Mouse (Mus musculus) midbrain, embryonic 16.5 days (tissue): ENCODE measurements at regions not wholly inside any gene's neighbourhood (a gene's known extent, or its start where the extent isn't known, plus 50 kb on each side); places are given as distances from the start of the nearest gene placed in this dataset.

ENCODE experiments used
- ATAC-seq: fragments of 200-750 bp; cut with Nextera tagmentation; 2 replicates; pipeline ENCODE4 v1.8.0; 2017; ENCODE audit warnings: moderate TSS enrichment
- H3K27ac ChIP-seq: fragments of 300-500 bp; sonication (generic); 2 replicates; pipeline ENCODE4 v1.5.1; 2014; ENCODE audit warnings: mild to moderate bottlenecking, low read length, mixed read lengths
- H3K27me3 ChIP-seq: fragments of 300-500 bp; sonication (generic); 2 replicates; pipeline ENCODE4 v1.6.1; 2014; ENCODE audit warnings: low read depth, low read length, mixed read lengths; ENCODE audit not compliant: control insufficient read depth, insufficient read depth
- H3K36me3 ChIP-seq: fragments of 300-500 bp; sonication (generic); 2 replicates; pipeline ENCODE4 v1.6.1; 2014; ENCODE audit warnings: mild to moderate bottlenecking, low read length, moderate library complexity, mixed read lengths; ENCODE audit not compliant: control insufficient read depth, insufficient read depth
- H3K4me1 ChIP-seq: fragments of 300-500 bp; sonication (generic); 2 replicates; pipeline ENCODE4 v1.6.1; 2014; ENCODE audit warnings: mild to moderate bottlenecking, low read length, mixed read lengths; ENCODE audit not compliant: control insufficient read depth, insufficient read depth
- H3K4me2 ChIP-seq: fragments of 300-500 bp; sonication (generic); 2 replicates; pipeline ENCODE4 v1.6.1; 2014; ENCODE audit warnings: mild to moderate bottlenecking, low read length, mixed read lengths
- H3K4me3 ChIP-seq: fragments of 300-500 bp; sonication (generic); 2 replicates; pipeline ENCODE4 v1.5.1; 2014; ENCODE audit warnings: low read depth, mild to moderate bottlenecking, low read length, moderate library complexity, mixed read lengths
- H3K9ac ChIP-seq: fragments of 300-500 bp; sonication (generic); 2 replicates; pipeline ENCODE4 v1.6.1; 2014; ENCODE audit warnings: low read depth, low read length, mixed read lengths
- H3K9me3 ChIP-seq: fragments of 300-500 bp; sonication (generic); replicated peaks from 2 replicates; pipeline ENCODE4 v1.6.1; 2014; ENCODE audit warnings: mild to moderate bottlenecking, low read length, mixed read lengths; ENCODE audit not compliant: control insufficient read depth, poor library complexity, severe bottlenecking
- WGBS: fragments of 180-500 bp; shearing (Covaris S2); extraction: QIAGEN DNeasy Blood & Tissue Kit; methylation state at CpG from one replicate; pipeline ENCODE4 v1.1.7; 2014; 5-methylcytosine and 5-hydroxymethylcytosine counted together

DNA sequence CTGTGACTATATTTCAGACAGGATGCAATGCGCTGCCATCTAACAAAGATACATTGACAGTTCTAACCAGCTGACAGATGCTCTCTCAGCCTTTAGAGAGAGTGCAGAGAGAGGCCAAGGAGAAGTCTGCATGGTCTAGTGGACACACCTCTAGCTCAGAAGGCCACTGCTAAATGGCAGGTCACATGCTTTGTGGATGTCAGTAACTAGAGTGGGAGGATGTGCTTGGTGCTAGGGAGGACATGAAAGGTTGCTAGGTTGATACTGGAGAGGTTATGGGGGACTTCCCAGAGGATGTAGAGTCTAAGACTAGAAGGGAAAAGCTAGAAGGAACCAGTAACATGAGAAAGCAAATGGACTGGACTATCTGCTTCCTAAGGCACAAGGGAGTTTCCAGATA lies 271.3 kb upstream of the Zwint start:
- no peak overlapping the region for H3K4me2 ChIP-seq
- H3K27me3 ChIP-seq = no peaks in the 10 kb centered on the region
- ATAC-seq = no peak
- no peak overlapping the region for H3K27ac ChIP-seq
- 88% methylated on average over 1 of the region's 1 CpGs for WGBS
- no peaks in the 10 kb centered on the region for H3K4me1 ChIP-seq
- H3K9me3 ChIP-seq = no peaks in the 10 kb centered on the region
- H3K9ac ChIP-seq = no peak overlapping the region
- no peak overlapping the region for H3K4me3 ChIP-seq
- H3K36me3 ChIP-seq = no peaks in the 10 kb centered on the region

DNA sequence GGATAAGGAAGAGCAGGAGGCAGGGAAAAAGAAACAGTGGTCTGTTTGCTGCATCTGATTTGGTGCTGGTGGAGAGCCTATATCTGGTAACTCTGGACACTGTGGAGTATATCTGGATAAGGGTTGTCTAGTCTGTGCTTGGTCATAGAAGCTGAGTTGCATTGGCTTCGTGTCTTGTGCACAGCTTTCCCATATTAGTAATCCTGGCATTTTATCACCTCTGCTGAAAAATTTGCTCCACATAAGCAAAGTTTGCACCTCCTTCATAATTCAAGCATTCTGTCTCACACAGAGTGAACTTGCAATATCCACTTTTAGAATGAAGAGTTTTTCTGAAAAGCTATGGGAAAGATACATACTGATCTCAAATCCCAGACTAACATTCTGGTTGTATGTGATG lies 269.8 kb upstream of the Zwint start:
- WGBS = 72% methylated on average over 1 of the region's 1 CpGs
- no peak overlapping the region for H3K27ac ChIP-seq
- no peaks in the 10 kb centered on the region for H3K27me3 ChIP-seq

DNA sequence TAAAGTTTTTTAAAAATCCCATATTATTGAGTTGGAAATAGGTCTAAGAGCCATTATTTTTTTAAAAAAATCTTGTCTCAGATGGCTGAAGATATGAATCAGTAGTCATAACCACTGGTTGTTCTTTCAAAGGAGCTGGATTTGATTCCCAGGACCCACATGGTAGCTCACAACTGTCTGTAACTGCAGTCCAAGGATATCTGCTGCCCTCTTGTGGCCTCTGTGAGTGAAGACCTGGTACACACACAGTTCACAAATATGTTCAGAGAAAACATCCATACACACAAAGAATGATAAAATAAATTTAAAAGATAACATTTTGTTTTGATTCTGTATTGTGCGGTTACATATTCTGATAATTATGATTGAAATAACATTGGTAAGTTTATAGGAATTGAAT lies 263.2 kb upstream of the Zwint start:
- ATAC-seq = no peak
- Histone ChIP-seq H3K27ac (no peak overlapping the region), H3K4me3 (no peak overlapping the region), H3K36me3 (no peaks in the 10 kb centered on the region), H3K4me1 (no peaks in the 10 kb centered on the region), H3K27me3 (no peaks in the 10 kb centered on the region), H3K9ac (no peak overlapping the region), H3K9me3 (no peaks in the 10 kb centered on the region), H3K4me2 (no peak overlapping the region)
- WGBS = 91% methylated on average over 1 of the region's 1 CpGs

More for the DNA sequence above, 269.8 kb upstream of the Zwint start:
- Histone ChIP-seq H3K4me2 (no peak overlapping the region), H3K9ac (no peak overlapping the region), H3K4me1 (no peaks in the 10 kb centered on the region), H3K4me3 (no peak overlapping the region), H3K36me3 (no peaks in the 10 kb centered on the region), H3K9me3 (no peaks in the 10 kb centered on the region)
- ATAC-seq = no peak

GRCm38 (mm10) chr10:72393279-72394041 lies 261.2 kb upstream of the Zwint start:
- no peak for ATAC-seq
- Histone ChIP-seq H3K27me3 (no peaks in the 10 kb centered on the region), H3K4me2 (no peak overlapping the region), H3K9me3 (no peaks in the 10 kb centered on the region), H3K4me1 (no peaks in the 10 kb centered on the region), H3K4me3 (no peak overlapping the region), H3K36me3 (no peaks in the 10 kb centered on the region), H3K9ac (no peak overlapping the region), H3K27ac (no peak overlapping the region)
- 79% methylated on average over 12 of the region's 12 CpGs for WGBS

DNA sequence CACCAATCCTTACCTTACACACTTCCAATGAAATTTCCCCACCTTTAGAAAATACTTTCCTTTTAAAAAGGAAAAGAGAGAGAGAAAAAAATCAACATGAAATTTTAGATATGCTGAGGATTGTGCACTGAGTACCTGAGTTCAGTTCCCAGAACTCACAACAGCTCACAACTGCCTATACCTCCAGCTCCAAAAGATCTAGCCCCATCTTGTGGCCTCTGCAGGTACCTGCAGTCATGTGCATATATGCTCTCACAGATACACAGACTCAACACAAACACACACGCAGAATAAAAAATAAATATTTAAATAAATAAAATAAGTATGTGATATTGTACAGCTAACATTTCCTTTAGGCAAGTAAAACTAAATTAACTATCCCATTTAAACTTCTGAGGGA lies 260.3 kb upstream of the Zwint start:
- H3K4me2 ChIP-seq = no peak overlapping the region
- no peak overlapping the region for H3K9ac ChIP-seq
- H3K27me3 ChIP-seq = no peaks in the 10 kb centered on the region
- 100% methylated on average over 1 of the region's 1 CpGs for WGBS
- H3K27ac ChIP-seq = no peak overlapping the region
- no peaks in the 10 kb centered on the region for H3K9me3 ChIP-seq
- ATAC-seq = no peak
- no peaks in the 10 kb centered on the region for H3K36me3 ChIP-seq
- H3K4me1 ChIP-seq = no peaks in the 10 kb centered on the region
- no peak overlapping the region for H3K4me3 ChIP-seq

GRCm38 (mm10) chr10:72403290-72403689 lies 251.4 kb upstream of the Zwint start:
- H3K27me3 ChIP-seq = no peaks in the 10 kb centered on the region
- H3K27ac ChIP-seq = no peak overlapping the region
- H3K36me3 ChIP-seq = no peaks in the 10 kb centered on the region
- H3K4me3 ChIP-seq = no peak overlapping the region
- no peaks in the 10 kb centered on the region for H3K4me1 ChIP-seq
- H3K9ac ChIP-seq = no peak overlapping the region
- no peak overlapping the region for H3K4me2 ChIP-seq
- H3K9me3 ChIP-seq = no peaks in the 10 kb centered on the region
- WGBS = 50% methylated on average over 4 of the region's 4 CpGs
- ATAC-seq = no peak

GRCm38 (mm10) chr10:72410305-72410704 lies 244.3 kb upstream of the Zwint start:
- Histone ChIP-seq H3K4me3 (no peak overlapping the region), H3K4me2 (no peak overlapping the region), H3K27me3 (no peaks in the 10 kb centered on the region), H3K4me1 (no peaks in the 10 kb centered on the region), H3K36me3 (no peaks in the 10 kb centered on the region), H3K27ac (no peak overlapping the region), H3K9me3 (no peaks in the 10 kb centered on the region), H3K9ac (no peak overlapping the region)
- ATAC-seq = no peak
- 73% methylated on average over 3 of the region's 3 CpGs for WGBS

DNA sequence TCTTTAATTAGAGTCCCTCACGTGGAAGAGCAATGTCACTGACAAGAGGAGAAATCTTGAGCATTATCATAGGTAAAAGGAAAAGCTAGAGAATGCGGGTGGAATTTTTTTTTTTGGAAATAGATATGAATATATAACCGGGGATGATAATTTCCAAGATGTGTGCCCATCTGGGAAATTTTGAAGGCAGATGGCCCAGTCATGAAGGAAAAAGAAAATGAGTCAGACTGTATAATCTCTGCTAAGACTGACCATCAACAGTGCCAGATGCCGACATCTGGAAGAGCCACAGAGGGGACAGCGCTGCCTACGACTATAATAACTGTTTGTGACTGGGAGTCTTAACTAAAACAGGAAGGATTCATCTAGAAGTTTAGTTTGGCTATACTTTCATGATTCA lies 243.0 kb upstream of the Zwint start:
- Histone ChIP-seq H3K4me2 (no peak overlapping the region), H3K36me3 (no peaks in the 10 kb centered on the region), H3K9me3 (no peaks in the 10 kb centered on the region), H3K4me1 (no peaks in the 10 kb centered on the region), H3K9ac (no peak overlapping the region), H3K27me3 (no peaks in the 10 kb centered on the region), H3K4me3 (no peak overlapping the region), H3K27ac (no peak overlapping the region)
- ATAC-seq = no peak
- WGBS = 84% methylated on average over 6 of the region's 6 CpGs

GRCm38 (mm10) chr10:72454629-72455028 lies 200.0 kb upstream of the Zwint start:
- no peak overlapping the region for H3K27ac ChIP-seq
- WGBS = 93% methylated on average over 4 of the region's 4 CpGs
- H3K9ac ChIP-seq = no peak overlapping the region
- no peaks in the 10 kb centered on the region for H3K9me3 ChIP-seq
- no peak overlapping the region for H3K4me2 ChIP-seq
- no peaks in the 10 kb centered on the region for H3K4me1 ChIP-seq
- H3K4me3 ChIP-seq = no peak overlapping the region
- no peaks in the 10 kb centered on the region for H3K27me3 ChIP-seq
- H3K36me3 ChIP-seq = no peaks in the 10 kb centered on the region
- ATAC-seq = no peak
